Mouse (Mus musculus): ENCODE results near the gene Tmem174.

Tmem174 gene

GRCm38 (mm10) chr13:98632306-98632942 lies 4.8 kb downstream of the Tmem174 start:
- peak; percentile 43 for DNase-seq (ENCODE audit: low spot score)

GRCm38 (mm10) chr13:98631105-98631838 lies 5.9 kb downstream of the Tmem174 start:
- no peak for DNase-seq (ENCODE audit: low spot score)

GRCm38 (mm10) chr13:98626736-98627135 lies 10.5 kb downstream of the Tmem174 start:
- DNase-seq (ENCODE audit: low spot score) = no peak

GRCm38 (mm10) chr13:98624506-98624905 lies 12.7 kb downstream of the Tmem174 start:
- DNase-seq (ENCODE audit: low spot score) = no peak

GRCm38 (mm10) chr13:98622881-98623549 lies 14.2 kb downstream of the Tmem174 start:
- no peak for DNase-seq (ENCODE audit: low spot score)

GRCm38 (mm10) chr13:98617429-98618067 lies 19.7 kb downstream of the Tmem174 start:
- no peak for DNase-seq (ENCODE audit: low spot score)

GRCm38 (mm10) chr13:98607885-98608477 lies 29.2 kb downstream of the Tmem174 start:
- no peak for DNase-seq (ENCODE audit: low spot score)

- no peak for DNase-seq (ENCODE audit: low spot score)
Measured at GRCm38 (mm10) chr13:98603799-98604198, 33.4 kb downstream of the Tmem174 start.

- peak; percentile 17 for DNase-seq (ENCODE audit: low spot score)
Measured at GRCm38 (mm10) chr13:98596746-98597145, 40.5 kb downstream of the Tmem174 start.

- DNase-seq (ENCODE audit: low spot score) = peak; percentile 15
Measured at GRCm38 (mm10) chr13:98594726-98595141, 42.5 kb downstream of the Tmem174 start.

GRCm38 (mm10) chr13:98593938-98594539 lies 43.2 kb downstream of the Tmem174 start:
- no peak for DNase-seq (ENCODE audit: low spot score)

- no peak for DNase-seq (ENCODE audit: low spot score)
Measured at GRCm38 (mm10) chr13:98591406-98591805, 45.8 kb downstream of the Tmem174 start.

- DNase-seq (ENCODE audit: low spot score) = no peak
Measured at GRCm38 (mm10) chr13:98590693-98591389, 46.4 kb downstream of the Tmem174 start.

- DNase-seq (ENCODE audit: low spot score) = no peak
Measured at GRCm38 (mm10) chr13:98589572-98589971, 47.6 kb downstream of the Tmem174 start.

GRCm38 (mm10) chr13:98588951-98589501 lies 48.2 kb downstream of the Tmem174 start:
- peak; percentile 85 for DNase-seq (ENCODE audit: low spot score)

GRCm38 (mm10) chr13:98588480-98588879 lies 48.7 kb downstream of the Tmem174 start:
- no peak for DNase-seq (ENCODE audit: low spot score)

- DNase-seq (ENCODE audit: low spot score) = peak; percentile 24
Measured at GRCm38 (mm10) chr13:98587639-98588038, 49.6 kb downstream of the Tmem174 start.

GRCm38 (mm10) chr13:98586817-98587575 lies 50.2 kb downstream of the Tmem174 start:
- DNase-seq (ENCODE audit: low spot score) = no peak
